Mouse (Mus musculus) activated CD4-positive, CD25-positive, alpha-beta regulatory T cell, adult 4 months (primary cell): ENCODE results near the gene Trak2. TPM values are rescaled to one million over a fixed set of nuclear protein-coding genes. Genes with fewer than 3 reads are reported as not detected.
"Not testable (repeated sequence)": the region's sequence is repeated elsewhere in the genome, so short reads cannot be mapped to it uniquely, and the experiment has no call there.

Experiments
- ATAC-seq: one replicate; pipeline ENCODE4 v1.8.0; 2017
- polyA plus RNA-seq, 2 experiments: library from polyadenylated mRNA; unstranded; fragments of 100-300 nt; shearing (Covaris generic); gene quantifications; one replicate each; pipeline ENCODE4 v1.2.1; 2017

Trak2 gene
- polyA plus RNA-seq, 2 experiments from 2014 or later, result 18.4 to 21.0 TPM

DNA sequence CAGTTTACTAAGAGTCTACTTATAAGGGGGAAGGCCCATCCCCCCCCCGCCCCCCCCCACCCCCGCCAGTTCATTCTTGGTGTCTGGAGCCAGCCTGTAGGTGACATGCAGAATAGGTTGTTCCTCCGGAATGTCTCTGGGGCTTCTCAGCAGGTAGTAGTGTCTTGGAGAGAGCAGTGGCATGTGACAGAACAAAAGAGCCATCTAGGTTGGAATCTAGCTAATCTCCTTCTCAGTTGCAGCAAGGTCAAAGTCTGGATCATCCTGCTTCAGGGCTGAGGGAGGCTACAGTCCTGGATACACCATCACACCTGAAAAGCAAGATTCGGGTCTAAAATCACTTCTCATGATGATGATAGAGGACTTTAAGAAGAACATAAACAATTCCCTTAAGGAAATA lies 87.6 kb downstream of the Trak2 start:
- no peak for ATAC-seq

DNA sequence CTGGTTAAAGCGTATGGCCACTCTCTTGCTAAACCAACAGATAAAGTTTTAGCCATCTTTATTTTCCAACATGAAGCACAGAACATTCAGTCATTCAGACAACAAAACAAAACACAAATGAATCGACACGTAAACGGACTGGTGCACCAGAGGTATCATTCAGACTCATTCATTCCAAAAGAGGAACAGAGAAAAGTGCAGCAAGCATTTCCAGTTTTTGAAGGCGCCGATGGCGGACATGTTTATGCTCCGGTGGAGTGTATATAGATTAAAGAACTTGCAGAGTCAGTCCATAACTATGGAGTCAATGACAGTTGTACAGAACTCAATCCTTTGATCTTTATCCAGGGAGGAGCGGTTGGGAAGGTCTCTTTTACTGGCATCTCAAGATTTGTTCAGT lies 90.0 kb downstream of the Trak2 start:
- ATAC-seq, result not testable (repeated sequence)

DNA sequence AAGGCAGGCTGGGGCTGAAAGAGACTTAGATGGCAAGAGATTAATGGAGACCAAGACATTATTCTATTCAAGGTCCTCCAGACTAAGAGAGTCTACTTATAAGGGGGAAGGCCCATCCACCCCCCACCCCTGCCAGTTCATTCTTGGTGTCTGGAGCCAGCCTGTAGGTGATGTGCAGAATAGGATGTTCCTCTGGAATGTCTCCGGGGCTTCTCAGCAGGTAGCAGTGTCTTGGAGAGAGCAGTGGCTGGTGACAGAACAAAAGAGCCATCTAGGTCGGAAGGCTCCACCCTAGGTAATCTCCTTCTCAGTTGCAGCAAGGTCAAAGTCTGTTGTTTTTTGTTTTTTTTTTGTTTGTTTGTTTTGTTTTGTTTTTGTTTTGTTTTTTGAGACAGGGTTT lies 93.9 kb downstream of the Trak2 start:
- not testable (repeated sequence) for ATAC-seq

DNA sequence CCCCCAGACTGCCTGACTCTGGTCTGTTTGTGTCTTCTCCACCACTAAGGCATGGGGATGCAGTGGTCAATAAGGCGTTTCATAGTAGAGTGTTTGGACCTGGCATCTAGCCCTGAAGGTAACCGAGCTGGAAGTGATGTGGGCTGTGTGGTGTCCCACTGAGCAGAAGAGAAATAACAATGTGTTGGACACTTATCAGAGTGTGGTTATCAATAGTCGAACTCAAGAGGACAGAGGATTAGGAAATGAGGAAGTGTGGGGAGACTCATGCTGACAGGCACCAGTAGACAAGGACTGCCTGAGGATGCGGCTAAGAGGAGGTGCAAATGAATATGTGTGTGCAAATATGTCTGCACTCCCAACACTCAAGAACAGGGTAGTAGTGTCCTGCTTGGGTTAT lies 96.7 kb downstream of the Trak2 start:
- not testable (repeated sequence) for ATAC-seq

DNA sequence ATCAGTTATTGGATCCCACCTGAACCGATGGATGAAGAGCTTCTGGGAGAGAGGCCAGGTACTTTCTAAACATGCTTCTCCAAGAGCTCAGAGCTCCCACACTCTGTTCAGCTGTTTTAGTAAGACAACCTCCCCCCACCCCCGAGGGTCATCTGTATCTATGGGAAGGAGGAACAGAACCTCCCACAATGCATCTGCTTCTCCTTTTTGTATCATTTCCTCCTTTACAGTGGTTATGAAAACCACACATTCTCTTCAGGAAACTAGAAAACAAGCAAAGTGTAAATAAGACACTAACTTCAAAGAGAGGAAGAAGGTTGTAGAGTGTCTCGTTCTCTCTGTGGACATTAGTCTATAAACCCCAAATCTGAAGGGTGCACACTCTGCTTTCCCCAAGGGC lies 112.6 kb downstream of the Trak2 start:
- peak; percentile 47 for ATAC-seq

DNA sequence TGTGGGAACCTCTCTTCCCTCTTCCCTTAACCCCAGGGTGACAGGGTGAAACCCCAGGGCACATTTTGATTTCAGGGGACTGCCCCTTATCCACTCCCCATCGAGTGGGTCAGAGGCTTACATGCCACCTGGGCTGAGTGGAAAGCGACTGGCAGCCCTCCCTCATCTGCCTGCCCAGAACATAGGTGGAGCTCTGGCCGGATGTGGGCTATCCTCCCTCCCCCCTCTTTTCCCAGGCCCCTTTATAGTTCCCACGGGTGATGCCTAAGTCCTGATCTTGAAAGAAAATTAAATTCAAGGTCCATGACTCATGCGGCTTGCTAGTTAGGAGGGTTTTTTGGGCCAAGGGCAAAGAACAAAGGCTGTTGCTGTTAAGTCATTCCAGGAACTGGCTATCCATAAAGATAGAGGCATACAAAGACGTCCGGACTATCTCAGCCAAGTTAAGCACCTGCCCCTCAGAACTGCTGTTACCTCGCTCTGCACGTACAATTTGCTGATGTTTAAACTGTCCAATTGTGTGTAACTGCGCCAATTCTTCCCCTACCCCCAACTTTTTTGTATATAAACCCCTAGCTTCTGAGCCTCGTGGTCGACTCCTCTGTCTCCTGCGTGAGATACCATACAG lies 113.4 kb downstream of the Trak2 start:
- peak; percentile 70 for ATAC-seq

DNA sequence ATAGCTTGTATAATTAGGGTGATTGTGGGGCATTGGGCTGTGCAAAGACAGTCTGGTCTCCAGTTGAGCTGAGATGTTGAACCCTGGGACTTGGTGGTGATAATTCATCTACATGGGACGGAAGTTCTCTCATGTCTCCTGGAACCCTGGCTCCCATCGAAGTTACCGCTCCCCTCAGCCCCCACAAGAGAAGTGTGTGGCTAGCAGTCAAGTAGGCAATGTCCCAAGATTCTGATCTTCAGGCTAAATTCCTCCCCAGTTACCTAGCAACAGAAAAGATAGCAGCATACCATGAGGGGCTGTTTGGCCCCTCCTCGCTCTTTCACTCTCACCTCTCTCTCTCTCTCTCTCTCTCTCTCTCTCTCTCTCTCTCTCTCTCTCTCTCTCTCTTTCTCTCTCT lies 114.1 kb downstream of the Trak2 start:
- ATAC-seq, result not testable (repeated sequence)

DNA sequence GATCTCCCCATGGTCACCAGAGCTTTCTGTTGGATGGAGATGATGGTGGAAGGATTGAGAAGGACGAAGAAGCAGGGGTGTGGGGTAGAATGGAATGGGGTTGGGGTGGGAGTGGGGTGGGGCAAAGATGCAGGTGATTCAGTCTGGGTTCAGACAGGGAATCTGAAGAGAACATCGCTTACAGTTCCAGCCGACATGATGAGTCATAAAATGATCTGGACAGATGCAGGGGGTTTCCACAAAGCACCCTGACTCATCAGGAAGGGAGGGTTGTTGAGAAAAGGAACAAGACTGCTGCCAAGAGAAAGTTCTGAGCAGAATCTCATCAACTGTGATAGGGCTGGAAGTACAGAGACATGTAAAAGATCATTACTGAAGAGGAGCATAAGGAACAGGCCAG lies 116.4 kb downstream of the Trak2 start:
- ATAC-seq, result not testable (repeated sequence)

Other genes starting within 250 kb of the Trak2 start
- 100 to 1,000 TPM; 182 to 204 TPM for gene Casp8, start 178.1 kb downstream of the Trak2 start, polyA plus RNA-seq
- gene Stradb, start 92 bp upstream of the Trak2 start, polyA plus RNA-seq, result 10 to 100 TPM in 1 of 2 experiments, 1 to 10 TPM in 1; 8.3 to 11.7 TPM
- under 1 TPM in 1 of 2 experiments, not detected in 1; 0.20 TPM for gene C2cd6, start 121.5 kb upstream of the Trak2 start, polyA plus RNA-seq
- 10 to 100 TPM; 17.1 to 21.3 TPM for gene Tmem237, start 147.0 kb upstream of the Trak2 start, polyA plus RNA-seq
- gene Mpp4, start 190.0 kb upstream of the Trak2 start, polyA plus RNA-seq, result under 1 TPM in 1 of 2 experiments, not detected in 1; 0.19 TPM